Mouse (Mus musculus) heart, adult 2 months (tissue): ENCODE measurements at regions not wholly inside any gene's neighbourhood (a gene's known extent, or its start where the extent isn't known, plus 50 kb on each side); places are given as distances from the start of the nearest gene placed in this dataset.
A peak's percentile ranks its signal among the peaks of the same experiment; 100 is the strongest.

Source experiments
- DNase-seq, 2 experiments: peaks; one replicate each; pipeline ENCODE4 v3.0.0; 2021
- H3K27ac ChIP-seq: fragments of 200-600 bp; 2 replicates; pipeline ENCODE4 v1.8.1; 2022
- H3K27me3 ChIP-seq: fragments of 200-500 bp; 2 replicates; pipeline ENCODE4 v1.6.1; 2012; ENCODE audit warnings: mild to moderate bottlenecking, low read length, inconsistent platforms, mixed read lengths; ENCODE audit not compliant: control insufficient read depth, insufficient read depth
- H3K36me3 ChIP-seq: fragments of 200-500 bp; 2 replicates; pipeline ENCODE4 v1.6.1; 2012; ENCODE audit warnings: low read length, inconsistent platforms; ENCODE audit not compliant: control insufficient read depth, insufficient read depth
- H3K4me1 ChIP-seq: fragments of 200-500 bp; 2 replicates; pipeline ENCODE4 v1.6.1; 2011; ENCODE audit warnings: low read length; ENCODE audit not compliant: control insufficient read depth, insufficient read depth
- H3K4me3 ChIP-seq: fragments of 200-600 bp; 2 replicates; pipeline ENCODE4 v1.8.1; 2022
- H3K79me2 ChIP-seq: fragments of 200-500 bp; replicated peaks from 2 replicates; pipeline ENCODE4 v1.6.1; 2012; ENCODE audit warnings: mild to moderate bottlenecking, inconsistent platforms, low read length, moderate library complexity, mixed read lengths; ENCODE audit not compliant: control insufficient read depth, insufficient read depth
- H3K9ac ChIP-seq: fragments of 200-500 bp; 2 replicates; pipeline ENCODE4 v1.6.1; 2012; ENCODE audit warnings: low read depth, mild to moderate bottlenecking, control low read depth, inconsistent platforms, low read length, mixed read lengths
- CTCF ChIP-seq: fragments of 200-600 bp; IDR thresholded peaks from 2 replicates; pipeline ENCODE4 v1.8.1; 2022; ENCODE audit warnings: antibody characterized with exemption, mild to moderate bottlenecking, moderate library complexity
- EP300 ChIP-seq: fragments of 200-500 bp; IDR thresholded peaks from 2 replicates; pipeline ENCODE4 v1.6.1; 2011; ENCODE audit warnings: low read depth, low read length, control low read depth; ENCODE audit not compliant: insufficient read depth
- POLR2A ChIP-seq: fragments of 200-500 bp; IDR thresholded peaks from 2 replicates; pipeline ENCODE4 v1.6.1; 2011; ENCODE audit warnings: mild to moderate bottlenecking, low read depth, low read length, control low read depth; ENCODE audit not compliant: insufficient read depth
- WGBS: fragments of 180-500 bp; shearing (Covaris S2); methylation state at CpG from one replicate; pipeline ENCODE4 v1.1.7; 2018; 5-methylcytosine and 5-hydroxymethylcytosine counted together
- intact Hi-C: fragments of 180-260 bp; cut with DNase I; formaldehyde crosslinking; loops from one replicate; pipeline ENCODE4 v1.15.1; 2025

DNA sequence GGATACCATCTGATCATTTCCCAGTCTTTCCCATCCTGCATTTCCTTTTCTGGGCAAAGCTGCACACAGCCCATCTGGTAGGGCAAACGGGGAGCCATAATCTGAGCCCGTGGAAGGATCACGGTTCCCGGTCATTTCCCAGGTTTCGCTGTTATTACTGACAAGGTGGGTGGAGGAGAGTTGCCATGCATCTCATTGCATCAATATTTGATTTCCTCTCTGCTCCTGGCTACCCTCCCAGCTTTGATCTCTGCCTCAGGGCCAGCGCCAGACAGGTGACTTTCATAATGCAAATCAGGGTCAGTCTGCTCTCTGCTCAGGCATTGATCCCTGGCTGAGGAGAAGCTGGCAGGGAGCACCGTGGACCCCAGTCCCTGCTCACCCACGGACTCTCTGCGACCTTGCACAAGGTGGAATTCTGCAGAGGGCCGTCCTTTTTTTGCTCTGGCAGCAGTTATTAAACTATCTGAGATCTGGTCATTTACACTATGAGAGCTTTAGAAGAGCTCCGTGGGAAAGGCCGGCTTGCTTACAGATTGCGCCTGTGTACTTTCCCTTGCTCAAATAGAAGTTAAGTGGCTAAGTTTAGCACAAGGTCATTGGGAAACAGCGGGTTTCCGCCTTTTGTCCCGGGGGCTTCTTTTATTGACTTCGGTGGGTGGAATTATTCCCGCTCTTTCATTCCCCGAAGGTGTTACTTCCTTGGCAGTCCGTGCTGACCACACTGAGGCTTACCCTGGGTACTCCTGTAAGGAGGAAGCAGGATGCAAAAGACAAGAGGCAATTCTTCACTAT, 114.1 kb upstream of the Slit3 start:
- intact Hi-C loops: no loop called here
- DNase-seq: no peak
- Histone ChIP-seq H3K79me2 (no peaks in the 10 kb centered on the region), H3K27ac (no peak overlapping the region), H3K27me3 (no peaks in the 10 kb centered on the region), H3K9ac (no peak overlapping the region), H3K36me3 (no peaks in the 10 kb centered on the region), H3K4me1 (peaks cover 4% of the 10 kb centered on the region; the same call in 1 of the 2 replicates), H3K4me3 (no peak overlapping the region)
- TF ChIP-seq EP300 (no peak), CTCF (no peak), POLR2A (no peak)
- WGBS: 24% methylated on average over 20 of the region's 20 CpGs

DNA sequence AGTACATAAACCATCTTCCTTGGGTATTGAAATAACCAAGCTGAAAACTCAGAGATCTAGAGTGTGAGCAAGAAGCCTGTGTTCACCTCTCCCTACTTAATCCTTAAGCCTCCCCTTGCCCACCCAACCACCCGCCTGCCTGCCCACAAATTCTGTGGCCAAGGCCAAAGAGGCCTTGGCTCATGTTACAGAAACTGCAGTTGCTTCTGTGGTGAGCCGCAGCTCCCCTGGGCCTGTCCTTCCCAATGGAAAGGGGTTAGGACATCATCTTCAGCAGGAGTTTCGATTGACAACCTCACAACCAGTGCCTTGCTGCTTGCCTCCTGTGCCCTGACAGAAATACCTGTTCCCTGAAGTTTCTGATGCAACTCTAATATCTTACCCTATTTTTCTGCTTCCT, 115.9 kb upstream of the Slit3 start:
- no peaks in the 10 kb centered on the region for H3K27me3 ChIP-seq
- no peak overlapping the region for H3K27ac ChIP-seq
- 90% methylated on average over 3 of the region's 3 CpGs for WGBS
- no peaks in the 10 kb centered on the region for H3K79me2 ChIP-seq
- intact Hi-C loops: no loop called here
- H3K4me3 ChIP-seq: no peak overlapping the region
- H3K4me1 ChIP-seq: peaks cover 4% of the 10 kb centered on the region; the same call in 1 of the 2 replicates
- DNase-seq: no peak
- H3K36me3 ChIP-seq: no peaks in the 10 kb centered on the region
- no peak for TF ChIP-seq CTCF
- no peak for TF ChIP-seq EP300
- TF ChIP-seq POLR2A: no peak
- no peak overlapping the region for H3K9ac ChIP-seq

DNA sequence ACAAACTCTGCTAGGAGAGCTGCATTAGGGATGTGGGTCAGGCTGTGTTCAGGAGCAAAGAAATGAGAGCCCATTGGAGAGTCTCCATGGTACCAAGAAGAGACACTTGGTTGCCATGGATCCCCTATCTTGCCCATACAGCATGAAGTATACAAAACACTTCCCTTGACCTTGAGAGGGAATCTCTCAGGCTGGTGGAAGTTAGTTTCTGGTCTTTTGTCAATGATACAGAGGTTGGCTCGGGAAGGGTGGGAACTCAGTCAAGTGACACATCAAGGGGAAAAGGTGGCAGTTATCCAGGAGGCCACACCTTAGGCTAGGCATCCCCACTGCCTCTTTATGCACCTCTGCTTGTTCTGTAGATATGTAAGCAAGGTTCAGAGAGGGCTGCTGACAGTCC, 116.6 kb upstream of the Slit3 start:
- DNase-seq: no peak
- intact Hi-C loops: no loop called here

DNA sequence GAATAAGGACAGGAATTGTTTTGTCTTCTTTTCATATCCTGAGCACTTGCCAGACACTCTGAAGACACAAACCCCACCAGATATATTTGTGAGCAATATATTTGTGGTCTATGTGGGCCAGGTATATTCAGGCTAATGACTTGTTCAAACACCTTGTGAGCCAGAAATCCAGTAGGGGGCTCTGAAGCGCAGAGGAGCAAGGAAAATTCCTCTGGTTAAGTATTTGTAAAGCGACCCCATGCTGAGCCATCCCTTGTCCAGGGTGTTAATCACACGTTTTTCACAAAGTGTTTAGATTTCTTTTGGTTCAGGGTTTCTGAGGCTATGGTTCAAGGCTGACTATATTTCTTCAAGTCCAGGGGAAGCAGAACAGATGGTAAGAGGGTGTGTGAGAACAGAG, 117.1 kb upstream of the Slit3 start:
- no peak overlapping the region for H3K9ac ChIP-seq
- H3K27ac ChIP-seq: no peak overlapping the region
- WGBS: 58% methylated on average over 3 of the region's 3 CpGs
- no peak overlapping the region for H3K4me3 ChIP-seq
- intact Hi-C loops: no loop called here
- H3K36me3 ChIP-seq: no peaks in the 10 kb centered on the region
- DNase-seq: no peak
- H3K4me1 ChIP-seq: peaks cover 4% of the 10 kb centered on the region; the same call in 1 of the 2 replicates
- TF ChIP-seq CTCF (0 out of 2 replicates have a peak, but pooled peaks have one; percentile 6), POLR2A (no peak), EP300 (no peak)
- no peaks in the 10 kb centered on the region for H3K79me2 ChIP-seq
- no peaks in the 10 kb centered on the region for H3K27me3 ChIP-seq

More for the DNA sequence above, 116.6 kb upstream of the Slit3 start:
- no peak overlapping the region for H3K27ac ChIP-seq
- no peaks in the 10 kb centered on the region for H3K27me3 ChIP-seq
- H3K4me1 ChIP-seq: peaks cover 4% of the 10 kb centered on the region; the same call in 1 of the 2 replicates
- H3K36me3 ChIP-seq: no peaks in the 10 kb centered on the region
- no peak overlapping the region for H3K9ac ChIP-seq
- TF ChIP-seq EP300: no peak
- no peak overlapping the region for H3K4me3 ChIP-seq
- H3K79me2 ChIP-seq: no peaks in the 10 kb centered on the region
- WGBS: 38% methylated on average over 1 of the region's 1 CpGs

GRCm38 (mm10) chr11:34997906-34998305, 123.1 kb upstream of the Slit3 start:
- DNase-seq: no peak
- Histone ChIP-seq H3K9ac (no peak overlapping the region), H3K4me3 (no peak overlapping the region), H3K36me3 (no peaks in the 10 kb centered on the region), H3K4me1 (no peaks in the 10 kb centered on the region), H3K79me2 (no peaks in the 10 kb centered on the region), H3K27me3 (no peaks in the 10 kb centered on the region), H3K27ac (no peak overlapping the region)
- WGBS: 99% methylated on average over 2 of the region's 2 CpGs
- TF ChIP-seq EP300 (no peak), POLR2A (no peak), CTCF (no peak)
- intact Hi-C loops: no loop called here

DNA sequence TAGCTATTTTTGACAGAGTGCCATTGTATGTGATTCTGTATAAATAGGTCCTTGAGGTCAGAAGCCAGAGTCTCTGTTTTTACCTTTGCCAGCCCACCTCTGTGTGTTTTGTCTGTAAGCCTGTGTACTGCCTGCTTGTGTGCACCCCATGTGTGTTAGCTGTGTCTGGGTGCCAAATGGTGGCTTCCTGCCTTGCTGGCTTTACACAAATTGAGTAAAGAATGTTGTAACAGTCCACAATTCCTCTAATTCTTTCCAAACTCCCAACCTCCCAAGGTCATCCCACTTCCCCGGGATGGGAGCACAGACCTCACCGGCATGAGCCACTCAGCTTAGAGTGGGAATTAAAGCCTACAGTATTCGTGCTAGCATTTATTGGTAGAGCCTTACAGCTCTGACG, 125.5 kb upstream of the Slit3 start:
- Histone ChIP-seq H3K4me1 (no peaks in the 10 kb centered on the region), H3K36me3 (no peaks in the 10 kb centered on the region), H3K27me3 (no peaks in the 10 kb centered on the region), H3K9ac (no peak overlapping the region), H3K79me2 (no peaks in the 10 kb centered on the region), H3K4me3 (no peak overlapping the region), H3K27ac (no peak overlapping the region)
- no peak for DNase-seq
- 75% methylated on average over 4 of the region's 4 CpGs for WGBS
- intact Hi-C loops: no loop called here
- TF ChIP-seq CTCF (no peak), EP300 (no peak), POLR2A (no peak)
